Mouse (Mus musculus) lung, embryonic 14.5 days (tissue): ENCODE measurements around the gene Ntrk3. TPM values are rescaled to one million over a fixed set of nuclear protein-coding genes. Genes with fewer than 3 reads are reported as not detected.

Experiments used
- ATAC-seq: fragments of 200-750 bp; cut with Nextera tagmentation; 2 replicates; pipeline ENCODE4 v1.8.0; 2017; ENCODE audit warnings: mild to moderate bottlenecking, moderate TSS enrichment, moderate library complexity; ENCODE audit not compliant: insufficient read depth
- DNase-seq: peaks from one replicate; pipeline ENCODE4 v3.0.0-alpha.2; 2015
- H3K27ac ChIP-seq: fragments of 300-500 bp; sonication (generic); 2 replicates; pipeline ENCODE4 v1.5.1; 2014; ENCODE audit warnings: low read depth, mild to moderate bottlenecking, moderate library complexity
- H3K27me3 ChIP-seq: fragments of 300-500 bp; sonication (generic); 2 replicates; pipeline ENCODE4 v1.6.1; 2014; ENCODE audit warnings: low read length, control low read depth; ENCODE audit not compliant: insufficient read depth
- H3K36me3 ChIP-seq: fragments of 300-500 bp; sonication (generic); 2 replicates; pipeline ENCODE4 v1.6.1; 2014; ENCODE audit warnings: control low read depth; ENCODE audit not compliant: insufficient read depth
- H3K4me1 ChIP-seq: fragments of 300-500 bp; sonication (generic); 2 replicates; pipeline ENCODE4 v1.6.1; 2014; ENCODE audit warnings: antibody characterized with exemption, control low read depth; ENCODE audit not compliant: insufficient read depth
- H3K4me2 ChIP-seq: fragments of 300-500 bp; sonication (generic); 2 replicates; pipeline ENCODE4 v1.6.1; 2014; ENCODE audit warnings: mild to moderate bottlenecking
- H3K4me3 ChIP-seq: fragments of 300-500 bp; sonication (generic); 2 replicates; pipeline ENCODE4 v1.5.1; 2014; ENCODE audit warnings: low read depth, low read length
- H3K9ac ChIP-seq: fragments of 300-500 bp; sonication (generic); 2 replicates; pipeline ENCODE4 v1.6.1; 2014
- H3K9me3 ChIP-seq: fragments of 300-500 bp; sonication (generic); 2 replicates; pipeline ENCODE4 v1.6.1; 2016; ENCODE audit warnings: low read depth, low read length, control low read depth
- CTCF ChIP-seq: IDR thresholded peaks from 2 replicates; pipeline ENCODE4 v1.5.1; 2016; ENCODE audit warnings: antibody characterized with exemption, low read depth
- WGBS: fragments of 180-500 bp; shearing (Covaris S2); extraction: QIAGEN DNeasy Blood & Tissue Kit; methylation state at CpG from one replicate; pipeline ENCODE4 v1.1.7; 2014; 5-methylcytosine and 5-hydroxymethylcytosine counted together
- polyA plus RNA-seq: library from polyadenylated mRNA; unstranded; fragments of >200 nt; fragmentation: Nextera tagmentation; extraction: Ambion mirVana; gene quantifications from 2 replicates; pipeline ENCODE4 v1.2.1, GENCODE M21; 2014

Ntrk3 gene
- polyA plus RNA-seq, 1 experiment from 2014 or later: 0.36 TPM

GRCm38 (mm10) chr7:78471755-78472154 lies 266.1 kb downstream of the Ntrk3 start:
- Histone ChIP-seq H3K9ac (no peak overlapping the region), H3K4me2 (no peak overlapping the region), H3K36me3 (no peaks in the 10 kb centered on the region), H3K4me1 (no peaks in the 10 kb centered on the region), H3K9me3 (no peaks in the 10 kb centered on the region), H3K27me3 (no peaks in the 10 kb centered on the region), H3K4me3 (no peak overlapping the region), H3K27ac (no peak overlapping the region)
- 76% methylated on average over 4 of the region's 4 CpGs for WGBS
- ATAC-seq (no peak), DNase-seq (no peak)
- TF ChIP-seq CTCF: no peak

DNA sequence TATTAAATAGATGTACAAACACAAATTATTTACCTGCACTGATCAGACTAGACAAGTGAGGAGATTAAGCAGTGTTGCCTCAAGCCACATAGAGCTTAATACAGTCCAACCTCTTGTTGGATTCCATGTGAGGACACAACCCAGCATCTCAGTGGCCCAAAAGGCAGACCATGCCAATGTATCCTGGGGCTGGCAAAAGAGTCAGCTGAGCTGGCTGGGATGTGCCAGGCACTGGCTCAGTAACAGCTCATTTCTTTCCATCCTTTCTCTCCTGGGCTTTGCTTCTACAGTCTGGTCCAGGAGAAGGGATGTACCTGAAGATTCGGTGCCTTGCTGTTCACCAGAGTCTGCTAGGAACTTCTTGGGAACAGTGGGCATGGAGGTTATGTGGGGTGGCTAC lies 266.5 kb downstream of the Ntrk3 start:
- no peaks in the 10 kb centered on the region for H3K36me3 ChIP-seq
- no peaks in the 10 kb centered on the region for H3K9me3 ChIP-seq
- no peaks in the 10 kb centered on the region for H3K4me1 ChIP-seq
- H3K4me2 ChIP-seq: no peak overlapping the region
- ATAC-seq (no peak), DNase-seq (no peak)
- TF ChIP-seq CTCF: no peak
- 87% methylated on average over 1 of the region's 1 CpGs for WGBS
- H3K4me3 ChIP-seq: no peak overlapping the region
- H3K27ac ChIP-seq: no peak overlapping the region
- no peak overlapping the region for H3K9ac ChIP-seq
- H3K27me3 ChIP-seq: no peaks in the 10 kb centered on the region

- no peak overlapping the region for H3K27ac ChIP-seq
- no peak overlapping the region for H3K4me2 ChIP-seq
- no peak for ATAC-seq
- no peak for DNase-seq
- no peaks in the 10 kb centered on the region for H3K36me3 ChIP-seq
- H3K4me3 ChIP-seq: no peak overlapping the region
- no peak for TF ChIP-seq CTCF
- no peak overlapping the region for H3K9ac ChIP-seq
- no peaks in the 10 kb centered on the region for H3K9me3 ChIP-seq
- WGBS: 67% methylated on average over 5 of the region's 5 CpGs
- H3K4me1 ChIP-seq: no peaks in the 10 kb centered on the region
- no peaks in the 10 kb centered on the region for H3K27me3 ChIP-seq
Measured at GRCm38 (mm10) chr7:78462605-78463004, 275.2 kb downstream of the Ntrk3 start.

GRCm38 (mm10) chr7:78459021-78459420 lies 278.8 kb downstream of the Ntrk3 start:
- no peaks in the 10 kb centered on the region for H3K4me1 ChIP-seq
- ATAC-seq (no peak), DNase-seq (no peak)
- H3K27me3 ChIP-seq: no peaks in the 10 kb centered on the region
- 52% methylated on average over 1 of the region's 1 CpGs for WGBS
- no peak overlapping the region for H3K27ac ChIP-seq
- no peak overlapping the region for H3K4me2 ChIP-seq
- no peaks in the 10 kb centered on the region for H3K9me3 ChIP-seq
- TF ChIP-seq CTCF: no peak
- no peak overlapping the region for H3K4me3 ChIP-seq
- H3K9ac ChIP-seq: no peak overlapping the region
- no peaks in the 10 kb centered on the region for H3K36me3 ChIP-seq

- H3K36me3 ChIP-seq: no peaks in the 10 kb centered on the region
- no peaks in the 10 kb centered on the region for H3K4me1 ChIP-seq
- no peak overlapping the region for H3K27ac ChIP-seq
- ATAC-seq (no peak), DNase-seq (no peak)
- H3K4me2 ChIP-seq: no peak overlapping the region
- no peak overlapping the region for H3K9ac ChIP-seq
- no peaks in the 10 kb centered on the region for H3K9me3 ChIP-seq
- WGBS: 68% methylated on average over 2 of the region's 2 CpGs
- H3K27me3 ChIP-seq: no peaks in the 10 kb centered on the region
- no peak for TF ChIP-seq CTCF
- no peak overlapping the region for H3K4me3 ChIP-seq
Measured at GRCm38 (mm10) chr7:78451666-78452065, 286.1 kb downstream of the Ntrk3 start.

DNA sequence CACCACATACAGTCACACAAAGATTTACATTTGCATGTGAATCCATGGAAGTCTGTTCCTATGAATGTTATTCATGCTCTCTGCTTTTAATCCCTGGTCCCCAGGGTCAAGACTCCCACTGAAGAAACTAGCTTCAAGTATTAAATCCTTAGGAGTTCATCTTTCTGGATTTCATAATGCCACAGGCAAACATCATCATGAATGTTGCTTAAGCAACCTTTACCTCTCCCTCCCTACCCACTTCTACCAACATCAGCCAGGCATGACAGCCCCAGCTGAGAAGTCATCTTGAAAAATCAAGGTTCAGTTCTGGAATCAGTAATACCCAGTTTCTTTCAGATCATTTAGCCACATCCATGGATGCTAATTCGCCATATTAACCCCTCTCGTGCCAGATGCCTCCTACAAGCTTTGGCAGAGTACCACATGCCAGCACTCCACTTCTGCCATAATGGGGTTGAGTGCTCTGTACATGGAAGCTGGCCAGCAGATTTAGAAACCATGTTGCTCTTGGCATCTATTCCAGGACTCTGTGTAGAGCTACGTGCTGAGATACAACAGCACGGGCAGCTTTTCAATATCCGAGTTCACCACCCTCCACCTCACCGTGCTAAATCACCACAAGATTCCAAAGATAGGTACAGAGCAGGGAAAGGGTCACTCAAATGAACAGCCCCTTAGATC lies 287.8 kb downstream of the Ntrk3 start:
- Histone ChIP-seq H3K27me3 (no peaks in the 10 kb centered on the region), H3K36me3 (no peaks in the 10 kb centered on the region), H3K4me3 (no peak overlapping the region), H3K9me3 (no peaks in the 10 kb centered on the region), H3K4me1 (no peaks in the 10 kb centered on the region), H3K4me2 (no peak overlapping the region), H3K27ac (no peak overlapping the region), H3K9ac (no peak overlapping the region)
- DNase-seq (no peak), ATAC-seq (no peak)
- no peak for TF ChIP-seq CTCF
- WGBS: 87% methylated on average over 6 of the region's 6 CpGs

DNA sequence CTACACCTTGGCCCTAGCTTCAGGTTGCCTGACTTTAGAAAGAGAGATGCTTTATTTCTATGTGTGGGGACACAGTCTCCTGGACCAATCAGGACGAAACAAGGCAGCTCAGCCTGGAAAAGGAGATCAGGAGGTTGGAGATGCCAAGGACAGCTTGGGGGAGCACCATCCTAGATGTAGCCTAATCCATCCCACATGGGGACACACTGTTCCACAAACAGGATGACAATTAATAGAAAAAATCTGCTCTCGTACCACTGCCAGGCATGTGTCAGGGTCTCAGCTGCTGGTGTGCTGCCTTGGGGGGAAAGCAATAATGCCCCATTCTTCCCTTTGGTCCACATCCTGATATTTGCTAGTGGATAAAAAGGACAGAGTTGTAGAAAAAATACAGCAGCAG lies 289.0 kb downstream of the Ntrk3 start:
- H3K27ac ChIP-seq: no peak overlapping the region
- no peaks in the 10 kb centered on the region for H3K36me3 ChIP-seq
- no peak overlapping the region for H3K4me3 ChIP-seq
- no peak overlapping the region for H3K9ac ChIP-seq
- H3K27me3 ChIP-seq: no peaks in the 10 kb centered on the region
- no peaks in the 10 kb centered on the region for H3K4me1 ChIP-seq
- TF ChIP-seq CTCF: no peak
- ATAC-seq: no peak
- WGBS: 76% methylated on average over 2 of the region's 2 CpGs
- no peak overlapping the region for H3K4me2 ChIP-seq
- no peaks in the 10 kb centered on the region for H3K9me3 ChIP-seq
- DNase-seq: no peak
